Mouse (Mus musculus): Measurements from ENCODE around the gene Sall2.
A peak's percentile ranks its signal among the peaks of the same experiment; 100 is the strongest.
"Not testable (repeated sequence)": the region's sequence is repeated elsewhere in the genome, so short reads cannot be mapped to it uniquely, and the experiment has no call there.

The Sall2 gene

GRCm38 (mm10) chr14:52327910-52328812 is at the start of gene Sall2:
TSS of gene Sall2 (minus strand) at chr14:52328762.
- DNase-seq (ENCODE audit: low read depth, low spot score), result no peak

- no peak for DNase-seq (ENCODE audit: low read depth, low spot score)
These were observed 40.2 kb upstream of the Sall2 start for GRCm38 (mm10) chr14:52368741-52369140.

GRCm38 (mm10) chr14:52356308-52356707 is 27.7 kb upstream of the Sall2 start, which contains the start of gene Olfr1513:
TSS of gene Olfr1513 (minus strand) at chr14:52356408.
- DNase-seq (ENCODE audit: low read depth, low spot score), result no peak

GRCm38 (mm10) chr14:52339512-52339852 is 10.9 kb upstream of the Sall2 start:
- DNase-seq (ENCODE audit: low read depth, low spot score), result no peak

- DNase-seq (ENCODE audit: low read depth, low spot score), result peak; percentile 49
These were observed 10.4 kb upstream of the Sall2 start for GRCm38 (mm10) chr14:52338751-52339511.

- DNase-seq (ENCODE audit: low read depth, low spot score), result no peak
These were observed 3.6 kb upstream of the Sall2 start for GRCm38 (mm10) chr14:52332171-52332570.

- DNase-seq (ENCODE audit: low read depth, low spot score), result no peak
These were observed 2.6 kb upstream of the Sall2 start for GRCm38 (mm10) chr14:52331069-52331750.

GRCm38 (mm10) chr14:52327375-52327901 is 1.1 kb downstream of the Sall2 start:
- DNase-seq (ENCODE audit: low read depth, low spot score), result no peak

- DNase-seq (ENCODE audit: low read depth, low spot score), result no peak
These were observed 2.7 kb downstream of the Sall2 start for GRCm38 (mm10) chr14:52325890-52326289.

- no peak for DNase-seq (ENCODE audit: low read depth, low spot score)
These were observed 9.2 kb downstream of the Sall2 start for GRCm38 (mm10) chr14:52319361-52319760.

- no peak for DNase-seq (ENCODE audit: low read depth, low spot score)
These were observed 11.9 kb downstream of the Sall2 start for GRCm38 (mm10) chr14:52316441-52317225.

GRCm38 (mm10) chr14:52315792-52316440 is 12.6 kb downstream of the Sall2 start:
- DNase-seq (ENCODE audit: low read depth, low spot score), result no peak

- DNase-seq (ENCODE audit: low read depth, low spot score), result no peak
These were observed 13.2 kb downstream of the Sall2 start for GRCm38 (mm10) chr14:52315283-52315780.

- no peak for DNase-seq (ENCODE audit: low read depth, low spot score)
These were observed 13.8 kb downstream of the Sall2 start for GRCm38 (mm10) chr14:52314808-52315150.

- DNase-seq (ENCODE audit: low read depth, low spot score), result no peak
These were observed 14.4 kb downstream of the Sall2 start for GRCm38 (mm10) chr14:52313931-52314807.

- no peak for DNase-seq (ENCODE audit: low read depth, low spot score)
These were observed 17.7 kb downstream of the Sall2 start for GRCm38 (mm10) chr14:52310906-52311305.

GRCm38 (mm10) chr14:52310343-52310742 is 18.2 kb downstream of the Sall2 start:
- DNase-seq (ENCODE audit: low read depth, low spot score), result not testable (repeated sequence)

- DNase-seq (ENCODE audit: low read depth, low spot score), result no peak
These were observed 22.5 kb downstream of the Sall2 start for GRCm38 (mm10) chr14:52306100-52306499.

GRCm38 (mm10) chr14:52304644-52305271 is 23.8 kb downstream of the Sall2 start, which contains the start of gene Mettl3:
TSS of gene Mettl3 (minus strand) at chr14:52305128.
- peak; percentile 91 for DNase-seq (ENCODE audit: low read depth, low spot score)

All from skeletal muscle tissue, adult 2 months (tissue).